Mouse (Mus musculus) frontal cortex, adult (tissue): Measurements from ENCODE around the gene Zyx.

Experiments used
- ATAC-seq: cut with Nextera tagmentation; 2 replicates; pipeline ENCODE4 v1.9.2; 2017; ENCODE audit warnings: mild to moderate bottlenecking, moderate library complexity, mixed read lengths; ENCODE audit not compliant: low TSS enrichment

Gene Zyx

DNA sequence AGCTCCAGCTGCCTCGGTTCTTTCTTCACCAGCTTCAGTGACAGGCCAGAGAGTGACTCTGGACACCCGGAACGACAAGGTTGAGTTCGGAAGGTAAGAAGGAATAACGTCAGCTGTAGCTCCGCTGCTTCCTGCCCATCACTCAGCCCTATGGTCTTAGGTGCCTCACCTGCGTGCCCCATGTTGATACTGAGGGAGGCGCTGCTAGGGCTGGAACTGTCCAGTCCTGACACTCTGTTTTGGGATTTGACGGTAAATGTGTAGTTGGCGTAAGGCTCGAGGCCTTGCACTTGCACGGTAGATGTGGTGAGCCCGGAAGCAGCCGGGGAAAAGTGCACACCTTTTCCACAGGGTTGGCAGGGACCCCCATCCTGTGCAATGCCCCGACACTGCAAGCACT is 15.2 kb downstream of the Zyx start:
- ATAC-seq = no peak

DNA sequence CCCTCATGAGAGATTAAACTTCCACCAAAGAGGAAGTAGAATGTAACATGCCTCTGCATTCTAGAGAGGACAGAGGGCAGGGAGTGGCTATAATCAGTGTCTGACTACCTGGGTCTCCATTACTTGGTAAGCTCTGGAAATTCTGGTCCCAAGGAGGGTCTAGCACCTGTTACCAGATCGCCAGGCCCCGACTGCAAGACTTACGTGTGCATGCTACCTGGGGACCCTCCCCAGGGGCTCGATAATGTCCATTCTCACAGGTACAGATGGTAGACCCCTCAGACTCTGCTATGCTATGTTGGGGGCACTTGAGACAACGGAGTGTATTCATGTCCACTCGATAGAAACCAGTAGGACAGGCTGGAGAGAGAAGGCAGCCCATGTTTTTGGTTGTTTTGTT is 15.8 kb downstream of the Zyx start:
- ATAC-seq = no peak

DNA sequence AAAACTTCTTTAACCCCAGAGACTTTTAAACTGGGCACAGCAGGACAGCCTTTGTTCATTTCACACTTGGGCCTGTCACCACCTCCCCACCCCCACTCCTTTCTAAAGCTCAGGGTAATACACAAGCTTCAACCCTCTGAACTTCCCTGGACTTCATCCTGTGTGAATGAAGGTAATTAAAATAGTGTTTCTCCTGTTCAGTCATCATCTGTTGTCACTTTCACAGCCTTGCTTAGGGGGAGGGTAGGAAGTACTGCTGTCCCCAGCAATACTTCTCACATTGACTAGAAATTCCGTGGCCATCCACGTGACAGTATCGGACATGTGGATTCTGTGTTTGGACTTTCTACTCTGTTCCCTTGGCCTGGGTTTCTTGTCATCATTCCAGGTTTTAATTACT is 20.4 kb downstream of the Zyx start:
- ATAC-seq = no peak

DNA sequence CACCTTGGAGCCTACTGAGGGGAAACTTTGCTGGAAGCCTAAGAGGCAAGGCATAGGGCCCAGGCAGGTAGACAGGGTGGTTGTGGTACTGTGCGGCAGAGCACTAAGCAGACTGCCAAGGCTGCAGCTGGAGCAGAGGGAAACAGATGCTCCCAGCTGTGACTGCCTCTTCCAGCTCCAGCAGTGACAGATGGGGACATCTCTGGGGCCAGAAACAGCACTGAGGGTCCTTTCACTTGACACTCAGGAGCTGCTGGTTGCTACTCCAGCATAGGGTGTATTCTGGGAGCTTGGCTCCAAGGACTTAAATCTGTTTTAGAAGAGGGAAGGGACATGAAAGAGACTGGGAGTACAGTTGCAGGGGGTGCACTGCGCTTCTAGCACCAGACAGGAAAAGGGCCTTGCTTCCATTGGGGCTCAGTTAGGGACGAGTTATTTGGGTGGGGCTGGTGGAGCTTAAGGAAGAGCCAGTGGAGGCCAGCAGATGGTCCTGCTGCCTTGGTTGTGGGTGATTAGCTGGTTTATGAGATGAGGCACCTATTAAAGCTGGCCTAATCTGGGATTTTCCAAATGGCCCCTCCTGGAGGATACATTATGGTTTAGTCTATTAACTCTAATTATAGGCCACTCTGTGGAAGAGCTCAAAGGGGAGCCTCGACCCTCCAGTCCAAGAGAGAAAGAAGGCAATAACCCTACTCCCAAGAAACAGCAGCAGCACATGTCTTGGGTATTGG is 21.4 kb downstream of the Zyx start:
- peak; percentile 53 for ATAC-seq

DNA sequence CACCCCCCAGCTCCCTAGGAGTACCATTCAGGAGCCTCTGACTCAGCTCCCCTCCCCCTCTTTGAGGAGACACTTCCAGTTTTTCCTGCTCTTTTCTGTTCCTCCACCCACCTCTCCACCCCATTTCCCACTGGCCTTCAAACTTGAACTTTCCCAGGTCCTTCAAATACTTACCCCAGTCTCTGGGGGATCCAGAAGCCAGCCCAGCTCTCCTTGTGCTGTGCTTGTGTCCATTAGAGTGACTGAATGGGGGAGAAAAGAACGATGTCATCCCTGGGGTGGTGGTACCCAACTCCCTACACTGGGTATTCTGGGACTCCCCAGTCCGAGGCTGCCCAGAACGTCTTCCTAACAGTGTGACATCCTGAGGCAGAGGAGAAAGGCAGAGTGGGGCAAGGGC is 22.6 kb downstream of the Zyx start:
- no peak for ATAC-seq

DNA sequence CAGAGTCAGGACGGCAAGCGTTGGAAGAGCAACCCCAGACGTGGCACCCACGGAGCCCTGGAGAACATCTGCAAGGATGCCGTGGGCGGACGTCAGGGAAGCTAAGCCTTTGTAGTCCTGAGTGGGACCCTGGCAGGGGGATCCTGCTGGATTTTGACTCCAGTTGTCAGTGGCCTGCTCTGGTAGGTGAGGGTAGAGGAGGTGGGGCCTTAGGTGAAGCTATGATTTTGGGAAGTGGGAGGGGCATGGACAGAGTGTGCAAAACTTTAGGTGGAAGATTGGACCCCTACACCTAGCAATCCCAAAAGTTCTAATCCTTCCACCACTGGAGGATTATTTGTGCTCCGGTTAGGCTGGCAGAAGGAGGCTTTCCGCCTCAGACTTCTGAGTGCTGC is 23.0 kb downstream of the Zyx start:
- no peak for ATAC-seq

DNA sequence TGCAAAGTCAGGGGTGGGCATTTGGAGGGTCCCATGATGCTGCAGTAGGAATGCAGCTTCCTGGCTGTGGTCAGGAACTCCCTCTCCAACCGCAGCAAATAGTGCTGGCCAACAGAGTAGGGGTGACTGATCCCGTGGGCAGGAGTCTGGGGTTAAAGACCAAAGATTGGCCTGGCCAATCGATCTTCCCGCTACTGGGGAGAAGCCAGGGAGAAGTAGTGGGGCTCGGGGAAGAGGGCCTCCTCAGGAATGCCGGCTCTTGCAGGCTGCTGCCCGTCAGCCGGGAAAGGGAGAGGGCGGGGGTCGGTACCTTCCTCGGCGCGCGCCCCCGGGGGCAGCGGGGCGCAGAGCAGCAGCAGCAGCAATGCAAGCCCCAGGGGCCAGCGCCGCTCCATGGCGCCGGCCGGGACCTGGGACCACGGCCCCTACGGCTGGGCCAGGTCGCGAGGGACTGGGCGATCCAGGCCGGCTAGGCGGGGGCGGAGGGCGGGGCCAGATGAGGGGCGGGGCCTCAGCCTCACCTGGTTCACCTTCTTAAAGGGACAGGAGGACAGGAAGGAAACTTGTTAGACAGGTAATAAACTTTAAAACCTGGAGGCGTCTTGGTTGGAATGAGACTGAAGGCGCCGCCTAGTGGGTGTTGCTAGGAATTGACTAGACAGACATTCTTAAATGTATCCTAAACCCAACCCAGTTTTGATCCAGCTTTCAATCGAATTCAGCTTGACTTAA is 23.6 kb downstream of the Zyx start, which contains the start of gene Epha1:
TSS of gene Epha1 (minus strand) at position 453 of the 732 bp plus-strand sequence.
- ATAC-seq = peak; percentile 45; the same call in 1 of the 2 replicates

DNA sequence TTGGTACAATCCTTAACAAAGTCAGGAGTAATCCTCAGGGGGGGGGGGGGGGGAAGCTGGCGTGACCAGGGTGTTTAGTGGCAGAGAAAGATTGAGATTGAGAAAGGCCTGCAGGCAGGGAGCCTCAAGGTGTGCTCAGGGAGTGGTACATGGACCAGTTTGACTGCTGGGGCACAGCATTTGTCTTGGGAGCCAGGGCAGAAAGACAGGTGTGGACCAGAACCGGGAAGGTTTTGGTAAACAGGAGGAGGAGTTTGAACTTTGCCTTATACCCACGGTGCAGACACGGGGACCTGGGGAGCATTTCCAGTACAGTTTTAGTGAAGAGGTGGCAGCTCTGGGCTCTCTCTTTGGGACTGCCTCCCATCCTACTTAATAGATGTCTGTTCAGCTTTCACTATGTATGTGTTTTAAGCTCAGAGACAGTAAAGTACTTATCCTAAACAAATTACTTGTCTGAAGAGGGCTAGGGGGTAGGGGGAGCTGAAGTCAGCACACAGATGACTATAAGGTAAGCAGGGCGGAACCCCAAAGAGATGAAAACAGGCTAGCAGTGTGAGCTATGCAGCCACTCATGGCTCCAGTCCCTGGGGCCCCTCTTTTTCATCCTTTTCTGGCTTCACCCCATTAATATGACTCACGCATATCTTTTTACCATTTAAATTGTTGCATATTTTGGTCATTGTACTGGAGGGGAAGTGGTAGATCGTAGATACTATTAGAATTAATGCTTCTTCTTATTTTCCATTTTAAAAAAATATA is 24.4 kb downstream of the Zyx start:
- ATAC-seq = no peak

DNA sequence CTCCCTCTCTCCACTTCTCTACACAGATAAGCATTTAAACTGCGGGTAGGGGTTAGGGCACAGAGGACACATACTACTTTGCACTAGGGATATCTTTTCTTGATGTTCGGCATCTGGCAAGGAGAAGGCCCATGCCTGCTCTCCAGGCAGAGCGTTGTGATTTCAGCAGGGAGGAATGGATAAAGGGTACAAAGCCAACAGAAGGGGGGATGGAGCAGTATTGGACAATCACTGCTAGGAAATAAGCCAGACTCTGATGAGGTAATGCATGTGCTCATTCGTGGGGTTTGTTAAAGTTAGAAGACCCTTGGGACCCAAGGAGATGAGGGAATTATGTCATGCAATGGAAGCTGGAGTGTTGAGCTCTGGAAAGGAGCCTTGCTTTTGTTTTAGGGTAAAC is 25.3 kb downstream of the Zyx start:
- no peak for ATAC-seq

DNA sequence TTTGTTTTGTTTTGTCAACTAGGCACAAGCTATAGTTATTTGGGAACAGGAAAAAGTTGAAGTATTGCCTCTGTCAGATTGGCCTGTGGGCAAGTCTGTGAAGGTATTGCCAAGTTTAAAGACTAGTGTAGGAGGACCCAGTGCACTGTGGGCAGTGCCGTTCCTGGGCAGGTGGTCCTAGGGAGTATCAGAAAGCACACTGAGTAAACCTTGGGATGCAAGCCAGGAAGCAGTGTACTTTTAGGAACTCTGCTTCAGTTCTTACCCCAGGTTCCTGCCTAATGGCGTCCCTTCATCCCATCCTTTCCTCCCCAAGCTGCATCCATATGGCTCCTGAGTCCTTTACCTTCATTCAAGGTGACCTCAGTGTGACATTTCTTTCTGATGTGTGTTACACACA is 25.7 kb downstream of the Zyx start:
- ATAC-seq = no peak

DNA sequence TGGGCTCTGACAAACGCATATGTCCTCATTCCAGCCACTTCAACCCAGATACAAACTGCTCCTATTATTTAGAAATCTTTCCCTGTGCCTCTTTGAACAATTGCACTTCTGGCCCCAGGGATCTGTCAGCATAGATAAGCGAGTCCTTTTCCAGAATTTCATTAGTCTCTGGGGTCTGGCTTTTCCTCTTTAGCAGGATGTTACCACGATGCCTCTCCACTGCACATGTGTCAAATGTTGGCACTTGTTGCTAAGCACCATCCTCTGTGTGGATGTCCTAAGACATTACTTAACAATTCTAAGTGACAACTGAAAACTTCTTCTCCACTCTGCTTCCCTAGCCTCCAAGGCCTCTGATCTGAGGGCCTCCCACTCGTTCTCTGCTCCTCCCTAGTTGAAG is 26.6 kb downstream of the Zyx start:
- ATAC-seq = no peak

DNA sequence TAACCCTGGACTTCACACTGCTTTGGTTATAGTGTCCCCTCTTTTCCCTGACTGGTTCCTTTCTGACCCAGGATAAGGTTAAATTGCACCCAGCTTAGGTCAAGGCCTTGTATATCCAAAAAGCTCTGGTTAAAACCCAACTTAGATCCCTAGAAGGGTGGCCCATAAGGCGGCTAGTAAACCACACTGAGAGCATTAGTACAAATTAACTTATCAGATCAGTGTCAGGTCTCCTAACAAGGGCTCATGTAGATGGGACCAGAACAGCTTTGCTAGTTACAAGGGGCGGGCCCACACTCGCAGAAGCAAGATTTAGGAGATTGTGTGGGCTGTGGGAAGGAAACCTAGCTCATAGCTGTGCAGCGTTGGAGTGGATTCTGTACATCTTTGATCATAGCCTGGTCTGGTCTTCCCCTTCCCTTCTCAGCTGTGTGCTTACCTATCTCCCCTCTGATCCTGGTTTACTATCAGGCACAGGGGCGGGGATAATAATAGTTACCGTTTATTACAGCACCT is 27.1 kb downstream of the Zyx start:
- peak; percentile 69 for ATAC-seq

DNA sequence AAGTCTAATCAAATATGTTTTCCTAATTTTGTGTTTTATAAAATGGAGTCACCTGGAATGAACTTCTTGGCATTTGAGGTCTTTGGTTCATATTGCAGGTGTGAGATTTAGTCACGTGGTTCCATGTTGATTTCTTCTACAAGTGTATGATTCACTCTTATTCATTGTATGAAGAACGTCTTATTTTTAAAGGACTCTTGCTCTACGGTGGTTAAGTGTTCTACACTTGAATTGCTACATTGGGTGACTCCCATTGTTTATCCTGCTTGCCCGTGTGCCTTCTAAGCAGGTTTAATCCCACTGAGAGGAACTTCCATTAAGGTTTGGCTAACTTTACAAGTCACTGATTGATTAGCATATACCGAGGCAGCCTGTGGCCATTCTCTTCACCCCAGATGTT is 27.9 kb downstream of the Zyx start:
- no peak for ATAC-seq

DNA sequence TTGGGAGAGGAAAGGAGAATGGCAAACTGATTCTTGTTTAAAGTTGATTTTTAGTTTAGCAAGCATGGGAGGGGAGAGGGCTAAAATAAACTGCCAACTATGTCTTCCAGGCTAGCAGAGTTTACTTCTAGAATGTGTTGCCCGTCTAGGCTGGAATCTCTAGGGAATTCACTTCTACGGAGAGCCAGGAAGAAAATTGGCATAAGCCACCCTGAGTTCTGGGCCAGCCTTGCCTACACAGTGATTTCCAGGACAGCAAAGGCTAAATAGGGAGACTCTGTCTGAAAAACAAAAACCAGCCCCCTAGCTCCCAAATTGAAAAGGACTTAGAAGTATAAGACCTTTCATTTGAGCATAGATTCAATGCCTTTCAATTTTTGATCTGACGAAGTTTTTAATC is 30.1 kb downstream of the Zyx start:
- no peak for ATAC-seq

DNA sequence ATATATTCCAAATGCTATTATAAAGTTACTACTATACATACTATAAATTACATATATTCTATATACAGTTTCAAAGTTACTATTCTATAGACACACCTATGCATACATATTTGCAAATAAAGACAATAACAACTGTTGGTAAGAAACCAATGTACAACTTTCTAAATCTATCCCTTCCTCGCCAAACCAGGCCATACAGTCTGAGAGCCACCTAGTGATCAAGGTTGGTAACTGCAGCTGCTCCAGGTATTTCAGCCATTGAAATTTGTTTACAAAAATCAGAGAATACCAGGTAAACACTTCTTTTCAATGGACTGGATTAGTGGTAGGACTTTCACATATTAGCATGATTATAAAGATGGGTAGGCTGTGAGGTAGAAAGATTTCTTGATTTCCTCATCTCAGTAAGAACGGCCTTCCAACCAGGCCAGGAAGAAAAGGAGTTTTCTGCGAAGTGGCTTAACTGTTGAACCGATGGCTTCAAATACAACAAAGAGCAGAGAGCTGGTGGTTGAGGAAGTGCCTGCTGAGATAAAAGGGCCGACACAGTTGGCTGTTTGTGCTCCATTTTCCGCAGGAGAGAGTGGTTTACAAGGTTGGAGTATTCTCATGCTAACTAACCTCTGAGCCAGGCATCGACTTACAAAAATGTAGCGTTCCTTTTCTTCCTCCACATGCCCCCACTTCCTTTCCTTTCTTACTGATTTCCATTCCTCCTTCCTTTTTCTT is 31.1 kb downstream of the Zyx start:
- ATAC-seq = peak; percentile 66; the same call in 1 of the 2 replicates

DNA sequence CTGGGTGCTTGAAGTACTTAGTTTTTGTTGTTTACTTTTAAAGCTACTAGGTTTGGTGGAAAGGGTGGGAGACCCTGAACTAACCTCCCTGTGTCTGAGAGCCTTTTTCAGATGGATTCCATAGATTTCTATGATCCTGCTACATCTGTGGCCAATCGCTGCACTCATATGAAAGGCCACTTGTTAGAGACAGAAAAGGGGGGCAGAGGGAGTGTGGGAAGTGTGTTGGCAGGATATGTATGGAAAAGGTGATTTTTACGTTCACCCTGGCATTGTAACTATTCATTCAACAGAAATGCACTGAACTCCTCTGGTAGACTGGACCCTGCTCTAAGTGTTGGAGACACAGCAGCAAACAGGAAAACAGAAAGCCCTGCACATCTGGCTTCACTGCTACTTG is 31.8 kb downstream of the Zyx start:
- ATAC-seq = no peak

DNA sequence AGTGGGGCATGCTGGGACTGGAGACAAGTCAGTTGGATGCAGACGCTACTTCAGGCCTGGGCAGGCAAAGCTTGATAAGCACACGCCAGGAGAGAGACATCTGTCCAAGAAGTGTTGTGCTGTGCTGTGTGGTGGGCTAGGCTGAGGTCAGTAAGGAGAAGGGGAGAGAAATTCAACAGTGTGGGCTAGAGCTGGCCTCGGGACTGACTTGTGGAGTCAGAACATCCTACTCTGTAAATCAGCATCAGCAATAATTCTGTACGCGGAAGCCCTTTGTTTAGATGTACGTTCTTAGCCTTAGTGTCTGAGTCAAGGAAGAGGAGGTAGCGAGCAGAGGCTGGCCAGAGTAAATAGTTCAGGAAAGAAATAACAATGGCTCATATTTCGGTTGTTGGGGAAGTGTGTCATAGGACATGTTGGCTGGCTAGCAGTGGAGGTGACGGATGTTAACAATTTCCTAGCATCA is 32.5 kb downstream of the Zyx start:
- ATAC-seq = no peak

DNA sequence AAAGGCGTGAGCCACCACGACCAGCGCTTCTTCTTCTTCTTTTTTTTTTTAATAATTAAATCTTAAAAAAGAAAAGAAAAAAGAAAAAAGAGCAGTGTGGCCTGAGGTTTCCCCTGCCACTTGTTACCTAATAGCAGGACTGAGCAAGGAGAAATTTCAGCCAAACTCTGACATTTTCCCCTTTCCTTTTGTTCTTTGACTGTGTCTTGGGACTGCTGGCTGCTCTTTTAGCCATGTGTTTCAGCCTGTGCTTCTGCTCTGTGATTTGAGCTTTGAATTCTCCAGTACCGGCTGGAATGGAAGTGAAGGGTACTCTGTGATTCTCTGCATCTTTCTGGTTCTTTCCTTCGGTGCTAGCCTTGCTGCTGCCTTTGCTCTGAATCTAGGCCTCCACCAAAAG is 33.9 kb downstream of the Zyx start:
- no peak for ATAC-seq

DNA sequence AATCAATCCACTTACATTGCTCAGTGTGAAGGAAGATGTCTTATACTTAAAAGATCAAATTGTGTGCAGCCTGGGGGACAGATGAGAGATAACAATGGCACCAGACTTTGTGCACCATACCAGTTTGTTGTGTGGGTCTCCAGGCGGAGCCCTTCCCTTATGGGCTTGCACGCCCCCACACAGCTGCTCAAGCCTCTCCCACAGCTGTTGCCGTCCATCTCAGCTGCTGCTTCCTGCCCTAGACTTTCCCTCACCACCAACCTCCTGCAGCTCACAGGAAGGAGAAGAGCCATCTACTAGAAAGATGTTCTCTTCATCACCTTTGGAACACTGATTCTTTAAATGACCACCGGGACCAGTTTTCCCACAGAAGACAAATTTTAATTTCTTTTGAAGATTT is 36.2 kb downstream of the Zyx start:
- ATAC-seq = peak; percentile 64

DNA sequence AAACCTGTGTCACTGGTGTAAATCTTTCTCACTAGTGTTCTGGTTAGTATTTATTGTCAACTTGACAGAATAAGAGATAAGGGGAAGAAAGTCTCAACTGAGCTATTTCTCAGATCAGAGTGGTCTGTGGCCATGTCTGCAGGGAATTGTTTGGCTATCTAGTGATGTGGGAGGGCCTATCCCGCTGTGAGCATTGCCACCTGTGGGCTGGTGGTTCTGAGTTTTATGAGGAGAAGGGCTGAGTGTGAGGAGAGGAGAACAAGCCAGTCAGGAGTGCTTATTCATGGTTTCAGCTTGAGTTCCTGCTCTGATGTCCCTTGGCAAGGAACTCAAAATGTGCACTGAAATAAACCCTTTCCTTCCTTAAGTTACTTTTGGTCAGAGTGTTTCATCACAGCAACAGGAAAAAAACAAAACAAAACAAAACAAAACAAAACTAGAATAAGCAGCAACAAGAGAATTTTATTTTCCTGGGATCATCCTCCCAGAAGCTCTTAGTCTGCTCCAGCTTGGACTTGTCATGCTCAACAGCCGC is 42.4 kb downstream of the Zyx start:
- ATAC-seq = no peak
